26 mouse cellular contexts compared by ENCODE assay signal in the genomic region with DNA sequence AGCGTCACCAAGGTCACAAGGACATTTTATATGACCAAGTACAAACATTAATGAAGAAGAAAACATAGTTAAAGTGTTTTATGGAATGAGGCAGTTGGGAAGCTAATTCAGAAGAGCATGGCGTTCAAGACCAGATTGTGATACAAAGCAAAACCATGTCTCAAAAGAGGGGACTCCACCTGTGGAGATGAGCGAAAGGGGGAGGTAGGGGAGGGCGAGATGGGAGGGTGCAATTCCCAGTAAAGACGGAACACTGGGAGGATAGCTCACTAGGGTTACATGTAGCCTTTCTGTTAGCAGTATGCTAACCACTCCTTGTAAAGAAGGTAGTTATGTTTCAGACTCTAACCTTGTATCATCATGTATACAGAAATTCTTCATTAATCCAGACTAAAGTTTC. TPM values are rescaled to one million over a fixed set of nuclear protein-coding genes. Genes with fewer than 3 reads are reported as not detected.
DNase-seq lines count a peak whose midpoint lies in the region; ATAC-seq and TF ChIP-seq lines count a peak whose summit lies in the region.
"Had no signal": no experiment of that assay in that cellular context is flagged by ENCODE, and none has a peak within 500 bp of the region (broad histone marks: within the 10 kb centered on the region; RNA-seq: fewer than 3 reads in every experiment).

No protein-coding gene starts in this region.

- H3K4me2 ChIP-seq in limb, embryonic 15.5 days, result no peak overlapping the region
- peak overlapping the region; percentile 61 for H3K4me2 ChIP-seq in myocyte (ENCODE audit: low read depth)
- H3K4me2 ChIP-seq: embryonic facial prominence, embryonic 13.5 days; forebrain, embryonic 13.5 days; forebrain, embryonic 15.5 days had no signal

- H3K36me3 ChIP-seq in limb, embryonic 15.5 days, result no peaks in the 10 kb centered on the region
- H3K36me3 ChIP-seq in myocyte (ENCODE audit: control insufficient read depth, insufficient read depth), result peaks cover 7% of the 10 kb centered on the region
- H3K36me3 ChIP-seq: embryonic facial prominence, embryonic 13.5 days; forebrain, embryonic 15.5 days had no signal

- no peaks in the 10 kb centered on the region for H3K4me1 ChIP-seq in limb, embryonic 15.5 days
- H3K4me1 ChIP-seq: embryonic facial prominence, embryonic 13.5 days had no signal

- H3K9me3 ChIP-seq in limb, embryonic 15.5 days, result no peaks in the 10 kb centered on the region
- H3K9me3 ChIP-seq: embryonic facial prominence, embryonic 13.5 days; forebrain, embryonic 13.5 days; forebrain, embryonic 15.5 days had no signal

- no peaks in the 10 kb centered on the region for H3K27me3 ChIP-seq in limb, embryonic 15.5 days
- H3K27me3 ChIP-seq in myocyte (ENCODE audit: control insufficient read depth, insufficient read depth, insufficient read length), result no peaks in the 10 kb centered on the region
- H3K27me3 ChIP-seq: embryonic facial prominence, embryonic 13.5 days; forebrain, embryonic 13.5 days; forebrain, embryonic 15.5 days; Patski had no signal

- no peak overlapping the region for H3K9ac ChIP-seq in limb, embryonic 15.5 days
- H3K9ac ChIP-seq: embryonic facial prominence, embryonic 13.5 days; forebrain, embryonic 13.5 days; forebrain, embryonic 15.5 days; forebrain, postnatal 0 days had no signal

- DNase-seq in gastrocnemius, adult 2 months, result no peak
- no peak for DNase-seq in gastrocnemius, postnatal 14 days
- DNase-seq in Muller cell, postnatal 12 days (ENCODE audit: inconsistent ontology term), result no peak
- DNase-seq: adrenal gland, adult 8-10 months; adrenal gland, postnatal 14 days; adrenal gland, postnatal 36 days; cerebellum, adult 11-12 months; cerebellum, adult 2 months; cerebellum, adult 9-10 months; cerebellum, postnatal 10 days; cerebellum, postnatal 25 days; forebrain, postnatal 0 days had no signal

- WGBS in limb, embryonic 15.5 days, result 84% methylated on average over 5 of the region's 5 CpGs

- peak overlapping the region; percentile 83 for H3K27ac ChIP-seq in gastrocnemius, adult 2 months
- no peak overlapping the region for H3K27ac ChIP-seq in limb, embryonic 15.5 days
- H3K27ac ChIP-seq: embryonic facial prominence, embryonic 13.5 days; forebrain, embryonic 13.5 days; forebrain, embryonic 15.5 days had no signal

- TF ChIP-seq CTCF in gastrocnemius, adult 2 months (IDR thresholded peaks at IDR 0.05), result no peak

- no peak for ATAC-seq in limb, embryonic 15.5 days (ENCODE audit: insufficient number of reproducible peaks, low FRiP score, low TSS enrichment, low read depth)
- ATAC-seq: activated CD4-positive, CD25-positive, alpha-beta regulatory T cell, adult 4 months; forebrain, embryonic 13.5 days; forebrain, embryonic 15.5 days; forebrain, postnatal 0 days had no signal

- intact Hi-C loops in gastrocnemius, adult 2 months (cut with DNase I), result no loop called here
- intact Hi-C loops in gastrocnemius, postnatal 14 days (cut with DNase I; ENCODE audit: low total_unique reads), result no loop called here

- peak; percentile 68 for TF ChIP-seq POLR2A in myocyte (IDR thresholded peaks at IDR 0.05; ENCODE audit: insufficient read length, low read depth)

- no peak overlapping the region for H3ac ChIP-seq in myocyte (ENCODE audit: control insufficient read depth, insufficient read length)

- peak overlapping the region; percentile 66 for H3K4me3 ChIP-seq in gastrocnemius, adult 2 months
- H3K4me3 ChIP-seq in limb, embryonic 15.5 days, result 0 out of 2 replicates have a peak overlapping the region, but pooled peaks have one; percentile 12
- H3K4me3 ChIP-seq in myocyte, result peak overlapping the region; percentile 97
- H3K4me3 ChIP-seq: embryonic facial prominence, embryonic 13.5 days; forebrain, embryonic 13.5 days; forebrain, embryonic 15.5 days had no signal

- H3K79me2 ChIP-seq in myocyte (ENCODE audit: control insufficient read depth, insufficient read depth), result peaks cover 23% of the 10 kb centered on the region

TF ChIP-seq in myocyte, 11 proteins besides CTCF, POLR2A, EP300 and RAD21:
- TF ChIP-seq POLR2AphosphoS2 (IDR thresholded peaks at IDR 0.05; ENCODE audit: insufficient read length, low read depth) (peak; percentile 98), MYOG (IDR thresholded peaks at IDR 0.05; ENCODE audit: control insufficient read depth in 1 of 3, insufficient read depth in 1 of 3, insufficient read length in 2 of 3, low read depth in 2 of 3) (no peak), USF1 (IDR thresholded peaks at IDR 0.05; ENCODE audit: low read depth) (no peak)

RNA-seq across cellular contexts. Expression of a gene that starts 55.1 kb away (rescaled TPM):
- under 1 TPM in 1 of 2 experiments, not detected in 1; 0.06 TPM for total RNA-seq in gastrocnemius, adult 2 months (2021)
- under 1 TPM; 0.09 to 0.12 TPM for total RNA-seq in gastrocnemius, postnatal 14 days (2021)
- polyA plus RNA-seq in limb, embryonic 15.5 days (2015; fragmentation: Nextera tagmentation; extraction: Ambion mirVana), result 0.10 and 0.20 TPM in 2 replicates
- polyA plus RNA-seq in myocyte (2012; fragmentation: generic; extraction: Trizol), result 1.1 TPM
- total RNA-seq: MEL had no signal
- polyA plus RNA-seq: C2C12; embryonic facial prominence, embryonic 11.5 days; embryonic facial prominence, embryonic 13.5 days; forebrain, embryonic 11.5 days; forebrain, embryonic 13.5 days had no signal

RNA-seq across cellular contexts. Expression of a gene that starts 57.8 kb away (rescaled TPM):
- total RNA-seq in gastrocnemius, adult 2 months (2021), result not detected
- total RNA-seq in gastrocnemius, postnatal 14 days (2021), result not detected
- polyA plus RNA-seq in limb, embryonic 15.5 days (2015; fragmentation: Nextera tagmentation; extraction: Ambion mirVana), result not detected in 2 replicates
- polyA plus RNA-seq in myocyte (2012; fragmentation: generic; extraction: Trizol), result not detected
- total RNA-seq: adrenal gland, adult 18-20 months; adrenal gland, adult 8-10 months; adrenal gland, postnatal 14 days; adrenal gland, postnatal 36 days; ES-E14; forebrain, postnatal 0 days; MEL had no signal
- polyA plus RNA-seq: activated CD4-positive, CD25-positive, alpha-beta regulatory T cell, adult 4 months; C2C12; cerebellum, adult 2 months; cortical plate, adult 2 months; embryonic facial prominence, embryonic 11.5 days; embryonic facial prominence, embryonic 13.5 days; forebrain, embryonic 11.5 days; forebrain, embryonic 13.5 days; forebrain, embryonic 15.5 days; forebrain, postnatal 0 days; Patski had no signal

Comparison
In these comparisons a context has a peak if more than half of its experiments do, and no peak if none do; other contexts are left out.
1. H3K4me3 ChIP-seq: peak in every context shown above with its lines; median percentile 97 in myocyte; 66 in gastrocnemius, adult 2 months; 12 in limb, embryonic 15.5 days.